In the genomic region with DNA sequence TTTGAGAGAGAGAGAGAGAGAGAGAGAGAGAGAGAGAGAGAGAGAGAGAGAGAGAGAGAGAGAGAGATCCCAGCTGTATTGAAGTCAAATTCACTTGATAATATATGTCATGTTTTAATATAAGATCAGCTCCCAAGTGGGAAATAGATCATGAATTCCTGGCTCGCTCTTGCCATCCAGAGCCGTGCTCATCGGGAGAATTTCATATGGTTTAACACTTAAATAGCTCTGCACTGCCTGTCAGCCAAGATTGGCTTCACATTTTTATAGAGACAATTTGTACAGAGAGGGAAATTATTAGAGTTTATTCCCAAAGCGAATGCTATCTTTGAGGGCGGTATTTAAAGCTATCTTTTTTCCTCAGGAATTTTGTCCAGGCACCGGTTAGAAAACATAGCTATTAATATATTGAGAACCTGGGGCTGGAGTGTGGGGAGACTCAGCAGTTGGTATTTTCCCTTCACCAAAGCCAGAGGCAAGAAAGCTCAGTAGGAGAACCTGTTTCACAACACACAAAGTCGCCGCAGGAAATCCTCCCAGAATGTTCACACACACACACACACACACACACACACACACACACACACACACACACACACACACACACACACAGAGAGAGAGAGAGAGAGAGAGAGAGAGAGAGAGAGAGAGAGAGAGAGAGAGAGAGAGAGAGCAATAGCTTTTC, we compare ENCODE assay signal across 11 mouse cellular contexts. TPM values are rescaled to one million over a fixed set of nuclear protein-coding genes. Genes with fewer than 3 reads are reported as not detected.
DNase-seq lines count a peak whose midpoint lies in the region; ATAC-seq and TF ChIP-seq lines count a peak whose summit lies in the region.
"Had no signal": no experiment of that assay in that cellular context is flagged by ENCODE, and none has a peak within 500 bp of the region (broad histone marks: within the 10 kb centered on the region; RNA-seq: fewer than 3 reads in every experiment).

No protein-coding gene starts in this region.

- H3K4me2 ChIP-seq in heart, embryonic 16.5 days (ENCODE audit: low read depth, low read length) = peak overlapping the region; percentile 70
- peak overlapping the region; percentile 30 for H3K4me2 ChIP-seq in forebrain, embryonic 16.5 days (ENCODE audit: low read length)
- peak overlapping the region; percentile 37 for H3K4me2 ChIP-seq in midbrain, embryonic 14.5 days (ENCODE audit: low read length)
- H3K4me2 ChIP-seq: neural tube, embryonic 12.5 days had no signal

- H3K9ac ChIP-seq in heart, embryonic 16.5 days (ENCODE audit: low read length) = no peak overlapping the region
- H3K9ac ChIP-seq in forebrain, embryonic 16.5 days (replicated peaks; ENCODE audit: low read depth, low read length) = no peak overlapping the region
- no peak overlapping the region for H3K9ac ChIP-seq in midbrain, embryonic 14.5 days (replicated peaks; ENCODE audit: low read length)
- H3K9ac ChIP-seq: neural tube, embryonic 12.5 days had no signal

- peaks cover 15% of the 10 kb centered on the region for H3K4me1 ChIP-seq in heart, embryonic 16.5 days (ENCODE audit: control insufficient read depth, insufficient read depth, low read length)
- peaks cover 40% of the 10 kb centered on the region for H3K4me1 ChIP-seq in G1E (ENCODE audit: insufficient read depth, low read depth, low read length)
- H3K4me1 ChIP-seq in forebrain, embryonic 16.5 days (replicated peaks; ENCODE audit: control insufficient read depth, insufficient read depth, low read length) = peaks cover 6% of the 10 kb centered on the region
- 0 out of 2 replicates have a peak, but pooled peaks cover 6% of the 10 kb centered on the region for H3K4me1 ChIP-seq in midbrain, embryonic 14.5 days (ENCODE audit: control insufficient read depth, insufficient read depth, low read length)
- H3K4me1 ChIP-seq: neural tube, embryonic 12.5 days had no signal

- WGBS in heart, embryonic 16.5 days = 22% methylated on average over 8 of the region's 8 CpGs
- WGBS in forebrain, embryonic 16.5 days = 39% methylated on average over 8 of the region's 8 CpGs
- 43% methylated on average over 8 of the region's 8 CpGs for WGBS in midbrain, embryonic 14.5 days

- no peak for DNase-seq in heart, adult 9 months (ENCODE audit: low spot score in 2 of 2)
- no peak for DNase-seq in G1E (ENCODE audit: low spot score)
- DNase-seq in midbrain, embryonic 14.5 days = peak; percentile 43
- no peak for DNase-seq in retina, embryonic 14.5 days (ENCODE audit: low spot score)
- DNase-seq in testis, postnatal 14 days (ENCODE audit: low spot score) = no peak
- no peak for DNase-seq in cerebellum, postnatal 25 days
- DNase-seq: adrenal gland, postnatal 36 days; left cerebral cortex, postnatal 4 days had no signal

- no peak for TF ChIP-seq CTCF in G1E (IDR thresholded peaks at IDR 0.05; ENCODE audit: low read depth, low read length)

- H3K36me3 ChIP-seq in heart, embryonic 16.5 days (ENCODE audit: control insufficient read depth, insufficient read depth) = no peaks in the 10 kb centered on the region
- H3K36me3 ChIP-seq in G1E (replicated peaks) = peaks cover 7% of the 10 kb centered on the region
- no peaks in the 10 kb centered on the region for H3K36me3 ChIP-seq in forebrain, embryonic 16.5 days (ENCODE audit: control insufficient read depth, insufficient read depth)
- H3K36me3 ChIP-seq in midbrain, embryonic 14.5 days (ENCODE audit: control insufficient read depth, insufficient read depth, low read length) = no peaks in the 10 kb centered on the region
- H3K36me3 ChIP-seq: neural tube, embryonic 12.5 days had no signal

- H3K4me3 ChIP-seq in heart, embryonic 16.5 days (ENCODE audit: low read length) = peak overlapping the region; percentile 40
- peak overlapping the region; percentile 56 for H3K4me3 ChIP-seq in G1E (ENCODE audit: low read depth, low read length)
- no peak overlapping the region for H3K4me3 ChIP-seq in forebrain, embryonic 16.5 days (replicated peaks; ENCODE audit: low read length)
- H3K4me3 ChIP-seq in midbrain, embryonic 14.5 days (replicated peaks; ENCODE audit: low read depth, low read length) = no peak overlapping the region
- H3K4me3 ChIP-seq: neural tube, embryonic 12.5 days had no signal

- 0 out of 2 replicates have a peak overlapping the region, but pooled peaks have one; percentile 48 for H3K27ac ChIP-seq in heart, embryonic 16.5 days (ENCODE audit: low read length)
- H3K27ac ChIP-seq in forebrain, embryonic 16.5 days (ENCODE audit: low read length) = peak overlapping the region; percentile 35; the same call in 1 of the 2 replicates
- no peak overlapping the region for H3K27ac ChIP-seq in midbrain, embryonic 14.5 days (replicated peaks; ENCODE audit: low read depth, low read length)
- H3K27ac ChIP-seq: neural tube, embryonic 12.5 days had no signal

- no peaks in the 10 kb centered on the region for H3K9me3 ChIP-seq in heart, embryonic 16.5 days (replicated peaks; ENCODE audit: control insufficient read depth, low read length)
- H3K9me3 ChIP-seq in G1E (replicated peaks) = peaks cover 6% of the 10 kb centered on the region
- no peaks in the 10 kb centered on the region for H3K9me3 ChIP-seq in forebrain, embryonic 16.5 days (ENCODE audit: control insufficient read depth, low read length)
- no peaks in the 10 kb centered on the region for H3K9me3 ChIP-seq in midbrain, embryonic 14.5 days (ENCODE audit: control insufficient read depth, low read length)
- H3K9me3 ChIP-seq: neural tube, embryonic 12.5 days had no signal

- H3K27me3 ChIP-seq in heart, embryonic 16.5 days (ENCODE audit: control insufficient read depth, insufficient read depth, low read length) = no peaks in the 10 kb centered on the region
- no peaks in the 10 kb centered on the region for H3K27me3 ChIP-seq in G1E (ENCODE audit: insufficient read depth, low read length)
- no peaks in the 10 kb centered on the region for H3K27me3 ChIP-seq in forebrain, embryonic 16.5 days (replicated peaks; ENCODE audit: control insufficient read depth, insufficient read depth, low read length)
- no peaks in the 10 kb centered on the region for H3K27me3 ChIP-seq in midbrain, embryonic 14.5 days (ENCODE audit: control insufficient read depth, insufficient read depth, low read length)
- H3K27me3 ChIP-seq: neural tube, embryonic 12.5 days had no signal

- no peak for ATAC-seq in heart, embryonic 16.5 days (replicated peaks; ENCODE audit: extremely low read depth, insufficient read depth, low FRiP score)
- ATAC-seq in G1E (ENCODE audit: extremely low read depth, insufficient number of reproducible peaks, low FRiP score, poor library complexity, severe bottlenecking) = no peak
- peak; percentile 40; the same call in 1 of the 2 replicates for ATAC-seq in forebrain, embryonic 16.5 days
- ATAC-seq in midbrain, embryonic 14.5 days (ENCODE audit: low FRiP score, low TSS enrichment) = no peak

RNA-seq across cellular contexts. Expression of a gene that starts 17.9 kb away (rescaled TPM):
- polyA plus RNA-seq in heart, embryonic 16.5 days (2015; fragmentation: Nextera tagmentation; extraction: Ambion mirVana) = 14.9 and 16.7 TPM in 2 replicates
- total RNA-seq in G1E (2014; fragmentation: Nextera tagmentation) (123 and 138 TPM in 2 replicates), G1E (2017) (91.0 and 95.6 TPM in 2 replicates)
- 4.9 and 6.5 TPM in 2 replicates for polyA plus RNA-seq in G1E (2012)
- polyA plus RNA-seq in forebrain, embryonic 16.5 days (2015; fragmentation: Nextera tagmentation; extraction: Ambion mirVana) = 49.9 and 53.6 TPM in 2 replicates
- polyA plus RNA-seq in midbrain, embryonic 14.5 days (2014; fragmentation: Nextera tagmentation; extraction: Ambion mirVana) = 57.0 and 67.8 TPM in 2 replicates

Comparison
In these comparisons a context has a peak if more than half of its experiments do, and no peak if none do; other contexts are left out.
1. H3K4me3 ChIP-seq: peak in heart, embryonic 16.5 days (single experiment) and G1E (single experiment); none in forebrain, embryonic 16.5 days (single experiment) and midbrain, embryonic 14.5 days (single experiment).
2. Peak in every context shown above with its lines, with median percentiles within 50 percentile points of each other: H3K4me2 ChIP-seq.